Mouse (Mus musculus) layer of hippocampus, adult 9-11 months (tissue): ENCODE measurements around the gene Gm2244.
A peak's percentile ranks its signal among the peaks of the same experiment; 100 is the strongest.
"Not testable (repeated sequence)": the region's sequence is repeated elsewhere in the genome, so short reads cannot be mapped to it uniquely, and the experiment has no call there.

Experiments used
- DNase-seq: peaks from one replicate; pipeline ENCODE4 v3.0.0; 2022

The Gm2244 gene

DNA sequence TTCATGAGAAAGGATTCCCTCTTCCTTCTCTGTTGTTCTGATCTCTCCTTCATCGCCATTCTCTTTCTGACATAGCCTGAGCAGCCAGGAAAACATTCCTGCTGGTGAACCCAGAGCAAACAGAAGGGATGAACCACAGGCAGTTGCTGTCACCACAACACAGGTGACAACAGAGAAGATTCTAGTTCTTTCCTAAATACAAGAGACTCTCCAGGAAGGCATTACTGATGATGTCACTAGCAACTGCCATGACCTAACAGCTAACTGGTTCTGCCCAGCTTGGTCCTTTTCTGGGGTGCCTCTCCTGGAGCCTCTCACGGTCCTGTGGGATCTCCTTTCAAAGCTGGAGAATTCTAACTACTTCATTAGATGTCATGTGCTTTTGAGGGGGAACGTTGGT lies at the start of gene Gm2244:
Gene Gm2244, minus strand, starts transcription at position 101 of the 400 bp plus-strand sequence.
- not testable (repeated sequence) for DNase-seq

DNA sequence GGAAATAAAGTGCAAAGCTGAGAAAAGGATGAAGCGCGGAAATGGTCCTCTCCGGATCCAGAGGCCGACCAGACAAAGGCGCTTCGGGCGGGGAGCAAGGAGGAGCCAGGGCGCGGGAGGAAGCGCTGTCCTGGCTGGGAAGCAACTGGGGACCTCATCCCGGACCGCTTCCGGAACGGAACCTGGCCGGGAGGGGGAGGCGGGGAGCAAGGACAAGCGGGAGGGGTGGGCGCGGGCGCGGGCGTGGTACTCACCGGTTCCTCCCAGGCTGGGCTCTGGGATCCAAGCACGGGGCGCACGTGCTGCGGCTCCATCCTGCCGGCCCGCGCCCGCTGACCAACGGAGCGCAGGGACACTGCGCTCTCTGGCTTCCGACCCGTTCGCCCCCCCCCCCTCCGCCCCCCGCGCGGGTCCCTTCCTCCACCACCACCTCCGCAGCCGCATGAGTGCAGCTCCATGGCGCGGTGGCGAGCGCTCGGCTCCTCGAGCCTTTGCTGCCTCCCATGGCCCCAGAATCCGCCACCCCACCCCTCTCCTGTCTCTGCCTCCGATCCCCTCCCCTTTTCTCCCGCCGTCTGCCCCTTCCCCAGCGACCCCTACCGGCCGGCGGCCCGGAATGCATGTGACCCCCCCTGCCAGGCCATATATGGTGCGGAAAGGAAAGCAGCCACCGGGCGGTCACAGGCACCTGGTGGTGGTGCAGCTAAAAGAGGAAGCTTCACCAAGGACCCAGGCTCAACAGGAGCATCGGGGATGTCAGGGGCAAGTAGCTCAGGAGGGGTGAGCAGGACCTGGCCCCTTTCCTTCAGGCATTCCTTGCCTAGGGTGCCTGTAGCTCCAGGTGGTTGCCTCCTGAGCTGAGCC lies 35.3 kb upstream of the Gm2244 start, which contains the start of gene Gm2237:
Gene Gm2237, minus strand, starts transcription at position 332 of the 864 bp plus-strand sequence.
- peak; percentile 18 for DNase-seq
